Mouse (Mus musculus) C2C12 (cell line): Measurements from ENCODE around the gene Dnaaf1. TPM values are rescaled to one million over a fixed set of nuclear protein-coding genes. Genes with fewer than 3 reads are reported as not detected.

Experiments
- H3K27me3 ChIP-seq: one replicate; pipeline ENCODE4 v1.6.1; 2011; ENCODE audit not compliant: control insufficient read depth, insufficient read depth, insufficient read length
- H3K36me3 ChIP-seq: one replicate; pipeline ENCODE4 v1.6.1; 2011; ENCODE audit not compliant: control insufficient read depth, insufficient read depth
- H3K4me3 ChIP-seq: one replicate; pipeline ENCODE4 v1.5.1; 2011; ENCODE audit warnings: mild to moderate bottlenecking, control low read depth; ENCODE audit not compliant: poor library complexity, insufficient read depth, severe bottlenecking
- H3K79me2 ChIP-seq: one replicate; pipeline ENCODE4 v1.6.1; 2011; ENCODE audit not compliant: control insufficient read depth, insufficient read depth
- H3K79me3 ChIP-seq: one replicate; pipeline ENCODE4 v1.6.1; 2011; ENCODE audit warnings: low read depth, control low read depth
- H3ac ChIP-seq: one replicate; pipeline ENCODE3; 2011; ENCODE audit warnings: low read depth; ENCODE audit not compliant: control insufficient read depth, insufficient read length
- CEBPB ChIP-seq: IDR thresholded peaks from one replicate; pipeline ENCODE4 v1.6.1; 2011; ENCODE audit warnings: low read depth, mild to moderate bottlenecking, control low read depth, moderate library complexity
- CTCF ChIP-seq: IDR thresholded peaks from one replicate; pipeline ENCODE4 v1.5.1; 2011; ENCODE audit not compliant: control insufficient read depth, insufficient read depth, insufficient read length
- FOSL1 ChIP-seq: IDR thresholded peaks from one replicate; pipeline ENCODE4 v1.8.0; 2011; ENCODE audit warnings: mild to moderate bottlenecking, low read length; ENCODE audit not compliant: poor library complexity, insufficient read depth, severe bottlenecking
- MAX ChIP-seq: IDR thresholded peaks from one replicate; pipeline ENCODE4 v1.6.1; 2011; ENCODE audit warnings: mild to moderate bottlenecking, control low read depth
- MYOD1 ChIP-seq: IDR thresholded peaks from one replicate; pipeline ENCODE4 v1.6.1; 2011; ENCODE audit warnings: low read depth; ENCODE audit not compliant: control insufficient read depth, insufficient read length
- MYOG ChIP-seq: IDR thresholded peaks from one replicate; pipeline ENCODE4 v1.6.1; 2011; ENCODE audit not compliant: control insufficient read depth, insufficient read length; ENCODE audit errors: extremely low read depth
- USF1 ChIP-seq: IDR thresholded peaks from one replicate; pipeline ENCODE4 v1.6.1; 2011; ENCODE audit warnings: low read depth, mild to moderate bottlenecking, control low read depth, moderate library complexity
- polyA plus RNA-seq: library from polyadenylated mRNA; unstranded; fragments of >200 nt; fragmentation: generic; extraction: Trizol; gene quantifications from one replicate; pipeline ENCODE4 v1.2.1, GENCODE M21; 2012; ENCODE audit warnings: missing spikeins

Gene Dnaaf1
- polyA plus RNA-seq, 1 experiment = 0.01 TPM

DNA sequence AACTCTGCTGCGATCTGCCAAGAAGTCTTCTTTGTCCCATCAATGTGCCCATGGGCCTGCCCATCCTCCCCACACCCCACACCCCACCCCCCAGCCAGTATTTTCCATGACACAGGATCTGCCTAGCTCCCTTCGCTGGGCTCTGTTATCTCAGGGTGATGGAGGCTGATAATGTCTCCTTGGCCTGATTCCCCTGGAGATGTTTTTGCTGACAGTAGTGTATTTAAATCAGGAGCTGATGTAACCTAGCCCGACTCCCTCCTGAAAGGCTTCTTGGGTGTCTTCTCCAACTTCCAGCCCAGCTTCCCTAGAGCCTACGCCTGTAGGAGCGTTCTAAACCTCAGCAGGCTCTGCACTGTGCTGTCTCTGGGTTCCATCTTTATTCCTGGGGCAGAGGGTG lies 43.9 kb downstream of the Dnaaf1 start:
- no peaks in the 10 kb centered on the region for H3K79me3 ChIP-seq
- H3ac ChIP-seq = no peak overlapping the region
- no peak overlapping the region for H3K4me3 ChIP-seq
- no peaks in the 10 kb centered on the region for H3K36me3 ChIP-seq
- peaks cover 86% of the 10 kb centered on the region for H3K27me3 ChIP-seq
- no peaks in the 10 kb centered on the region for H3K79me2 ChIP-seq
- TF ChIP-seq MYOD1 = no peak
- no peak for TF ChIP-seq FOSL1
- no peak for TF ChIP-seq CTCF
- no peak for TF ChIP-seq MYOG
- no peak for TF ChIP-seq USF1
- no peak for TF ChIP-seq CEBPB
- TF ChIP-seq MAX = no peak

DNA sequence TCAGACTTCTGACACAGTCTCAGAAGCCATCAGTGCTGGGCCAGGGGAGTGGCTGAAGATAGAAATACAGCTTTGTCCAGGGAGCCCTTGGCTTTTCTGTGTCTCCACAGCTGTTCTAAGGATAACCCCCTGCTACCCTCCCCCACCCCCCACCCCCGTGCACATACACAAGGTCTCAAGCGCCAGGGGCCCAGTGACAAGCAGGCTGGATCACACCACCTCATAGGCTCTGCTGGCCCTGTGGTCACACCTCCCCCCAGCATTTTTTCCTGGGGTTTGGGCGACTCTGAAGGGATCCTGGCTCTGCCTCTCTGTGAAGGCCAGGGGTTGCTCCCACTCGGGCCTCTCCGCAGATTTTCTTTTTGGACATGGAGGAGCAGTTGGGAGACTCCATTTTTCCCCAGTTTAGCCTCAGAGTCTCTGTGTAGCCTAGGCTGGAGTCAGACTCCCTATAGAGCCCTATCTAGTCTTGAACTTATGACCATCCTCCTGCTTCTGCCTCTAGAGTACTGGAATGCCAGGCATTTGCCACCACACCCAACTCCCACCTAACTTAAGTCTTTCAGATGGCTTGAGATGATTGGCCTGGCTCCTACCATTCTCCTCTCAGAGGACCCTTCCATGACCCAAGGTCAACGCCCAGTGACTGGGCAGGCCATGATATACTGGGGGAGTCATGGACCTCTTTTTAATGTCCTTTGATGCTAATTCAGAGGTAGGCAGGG lies 45.2 kb downstream of the Dnaaf1 start:
- TF ChIP-seq CTCF (no peak), MYOG (no peak), USF1 (no peak), MYOD1 (no peak), MAX (no peak), FOSL1 (no peak), CEBPB (no peak)
- Histone ChIP-seq H3K79me2 (no peaks in the 10 kb centered on the region), H3K36me3 (no peaks in the 10 kb centered on the region), H3ac (no peak overlapping the region), H3K27me3 (peaks cover 86% of the 10 kb centered on the region), H3K79me3 (no peaks in the 10 kb centered on the region), H3K4me3 (no peak overlapping the region)

DNA sequence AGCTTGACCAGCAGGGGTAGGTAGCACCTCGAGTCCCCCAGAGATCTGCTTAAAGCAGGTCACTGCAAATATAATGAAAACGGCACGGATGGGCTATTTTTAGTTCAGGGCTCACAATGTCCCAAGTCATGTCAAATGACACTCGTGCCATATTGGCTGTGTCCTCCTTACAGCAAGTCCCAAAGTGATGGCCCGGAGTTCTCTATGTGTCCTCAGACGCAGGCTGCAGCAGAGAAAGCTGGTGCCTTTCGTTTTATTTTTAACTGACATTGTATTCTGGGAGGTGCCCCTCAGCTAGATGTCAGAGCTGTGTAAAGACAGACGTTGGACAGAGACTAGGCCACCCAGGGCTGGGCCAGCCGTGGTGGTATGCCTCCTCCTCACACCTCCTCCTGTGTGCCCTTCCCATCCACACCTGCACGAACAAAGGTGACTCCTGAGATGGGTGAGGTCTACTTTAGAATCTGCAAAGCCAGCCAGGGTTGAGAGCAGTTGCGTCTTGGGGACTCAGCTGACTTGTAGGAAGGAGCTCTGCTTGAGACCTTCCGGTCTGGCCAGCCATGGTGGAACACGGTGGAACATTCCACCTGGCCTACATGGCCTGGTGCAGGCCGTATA lies 45.9 kb downstream of the Dnaaf1 start:
- Histone ChIP-seq H3K4me3 (no peak overlapping the region), H3K36me3 (no peaks in the 10 kb centered on the region), H3K27me3 (peaks cover 86% of the 10 kb centered on the region), H3ac (no peak overlapping the region), H3K79me2 (no peaks in the 10 kb centered on the region), H3K79me3 (no peaks in the 10 kb centered on the region)
- TF ChIP-seq CEBPB (no peak), FOSL1 (no peak), MAX (no peak), USF1 (no peak), CTCF (no peak), MYOD1 (no peak), MYOG (no peak)

DNA sequence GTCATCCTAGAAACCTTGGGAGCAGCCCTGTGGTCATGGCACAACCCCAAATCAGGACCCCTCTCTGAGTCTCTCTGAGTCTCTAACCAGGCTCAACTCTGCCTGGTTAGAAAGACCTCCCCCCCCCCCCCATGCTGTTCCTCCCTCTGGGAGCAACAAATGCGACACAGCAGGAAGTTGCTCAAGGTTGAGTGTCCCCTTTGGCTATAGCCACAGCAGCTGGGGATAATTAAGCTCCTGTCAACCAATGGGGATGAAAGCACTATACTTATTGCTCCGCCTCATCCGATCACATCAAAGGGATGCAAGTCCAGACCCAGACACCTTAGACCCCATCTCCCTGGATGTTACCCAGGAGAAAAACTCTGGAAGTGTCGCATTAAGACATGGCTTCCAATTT lies 47.5 kb downstream of the Dnaaf1 start:
- no peak for TF ChIP-seq CTCF
- no peak for TF ChIP-seq CEBPB
- TF ChIP-seq MAX = no peak
- TF ChIP-seq MYOD1 = no peak
- TF ChIP-seq MYOG = no peak
- no peak for TF ChIP-seq FOSL1
- TF ChIP-seq USF1 = no peak
- no peaks in the 10 kb centered on the region for H3K79me3 ChIP-seq
- no peaks in the 10 kb centered on the region for H3K79me2 ChIP-seq
- H3ac ChIP-seq = no peak overlapping the region
- peaks cover 84% of the 10 kb centered on the region for H3K27me3 ChIP-seq
- H3K4me3 ChIP-seq = no peak overlapping the region
- H3K36me3 ChIP-seq = no peaks in the 10 kb centered on the region

DNA sequence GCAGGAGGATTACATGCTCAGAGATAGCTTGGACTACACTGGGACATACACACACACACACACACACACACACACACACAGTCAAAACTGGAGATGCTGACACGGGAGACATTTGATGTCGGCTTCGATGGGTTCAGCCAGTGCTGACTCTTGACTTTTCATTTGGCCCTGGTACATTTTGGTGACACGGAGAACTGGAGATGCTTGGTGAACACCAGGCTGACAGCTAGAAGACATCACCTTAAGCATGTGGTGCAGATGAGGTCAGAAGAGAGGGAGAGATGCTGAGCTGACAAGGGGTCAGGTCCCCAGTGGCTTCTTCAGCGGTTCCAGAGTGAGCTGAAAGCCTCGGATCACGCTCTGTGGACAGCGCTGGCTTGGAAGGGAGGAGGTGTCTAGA lies 48.0 kb downstream of the Dnaaf1 start:
- peaks cover 84% of the 10 kb centered on the region for H3K27me3 ChIP-seq
- H3ac ChIP-seq = no peak overlapping the region
- H3K4me3 ChIP-seq = no peak overlapping the region
- H3K79me2 ChIP-seq = no peaks in the 10 kb centered on the region
- H3K79me3 ChIP-seq = no peaks in the 10 kb centered on the region
- H3K36me3 ChIP-seq = no peaks in the 10 kb centered on the region
- TF ChIP-seq MYOG (no peak), CEBPB (no peak)

DNA sequence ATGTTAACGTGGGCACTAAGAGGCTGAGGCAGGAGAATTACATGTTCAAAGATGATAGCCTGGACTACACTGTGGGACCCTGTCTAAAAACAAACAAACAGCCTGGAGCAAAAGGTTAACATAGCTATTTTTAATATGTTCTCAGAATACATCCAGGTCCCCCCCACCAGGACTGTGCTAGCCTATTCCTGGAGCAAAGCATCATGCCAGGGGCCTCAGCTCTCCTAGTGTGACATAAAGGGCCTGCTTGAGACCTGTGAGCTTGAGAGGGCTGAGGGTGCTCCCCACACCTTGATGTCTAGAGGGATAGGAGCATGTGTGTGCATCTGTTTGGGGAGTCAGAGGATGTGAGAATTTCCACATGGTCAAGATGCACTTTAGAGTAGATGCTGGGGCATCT lies 48.7 kb downstream of the Dnaaf1 start:
- Histone ChIP-seq H3K4me3 (no peak overlapping the region), H3ac (no peak overlapping the region), H3K79me3 (no peaks in the 10 kb centered on the region), H3K79me2 (no peaks in the 10 kb centered on the region), H3K36me3 (no peaks in the 10 kb centered on the region), H3K27me3 (peaks cover 82% of the 10 kb centered on the region)
- no peak for TF ChIP-seq MYOG
- TF ChIP-seq CEBPB = no peak
- TF ChIP-seq MYOD1 = no peak
- TF ChIP-seq MAX = no peak
- TF ChIP-seq FOSL1 = no peak
- TF ChIP-seq USF1 = no peak
- no peak for TF ChIP-seq CTCF
